Mouse (Mus musculus): ENCODE results near the gene Epn1. TPM values are rescaled to one million over a fixed set of nuclear protein-coding genes. Genes with fewer than 3 reads are reported as not detected.

The Epn1 gene
- polyA plus RNA-seq, 1 experiment from 2014 or later: 55.3 TPM

DNA sequence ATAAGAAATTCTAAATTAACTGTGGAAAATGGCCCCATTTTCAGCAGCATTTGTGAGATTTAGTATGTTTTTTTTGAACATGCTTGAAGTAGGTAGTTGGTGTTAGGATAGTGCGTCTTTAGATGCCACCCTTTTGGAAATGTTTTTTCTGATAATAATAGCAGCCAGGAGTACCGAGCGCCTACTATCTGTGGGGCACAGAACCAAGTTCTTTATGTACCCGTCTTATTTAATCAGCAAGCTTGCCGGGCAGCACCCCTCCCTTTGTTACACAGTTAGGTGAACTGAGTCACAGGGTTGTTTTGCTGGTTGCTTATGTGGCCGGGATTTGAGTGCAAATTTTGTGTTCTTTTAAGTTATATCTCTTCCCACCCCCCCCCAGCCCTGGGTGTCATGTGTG lies 1.2 kb downstream of the Epn1 start:
- H3K36me3 ChIP-seq (ENCODE audit: control insufficient read depth, insufficient read depth, low read length): peaks cover 10% of the 10 kb centered on the region
- H3K9ac ChIP-seq (ENCODE audit: low read depth, low read length): 0 out of 2 replicates have a peak overlapping the region, but pooled peaks have one; percentile 15
- no peak overlapping the region for H3K27ac ChIP-seq (ENCODE audit: low read depth, low read length)
- H3K4me3 ChIP-seq (ENCODE audit: low read depth, low read length): peak overlapping the region; percentile 99
- no peak for DNase-seq (ENCODE audit: low spot score)
- H3K4me2 ChIP-seq (replicated peaks; ENCODE audit: low read depth, low read length): peak overlapping the region; percentile 84
- ATAC-seq (ENCODE audit: low FRiP score): no peak
- 76% methylated on average over 6 of the region's 6 CpGs for WGBS
- H3K27me3 ChIP-seq (ENCODE audit: control insufficient read depth, insufficient read depth, low read length): no peaks in the 10 kb centered on the region
- no peaks in the 10 kb centered on the region for H3K4me1 ChIP-seq (replicated peaks; ENCODE audit: control insufficient read depth, insufficient read depth, low read length)
- no peaks in the 10 kb centered on the region for H3K9me3 ChIP-seq (ENCODE audit: control insufficient read depth, low read length)

DNA sequence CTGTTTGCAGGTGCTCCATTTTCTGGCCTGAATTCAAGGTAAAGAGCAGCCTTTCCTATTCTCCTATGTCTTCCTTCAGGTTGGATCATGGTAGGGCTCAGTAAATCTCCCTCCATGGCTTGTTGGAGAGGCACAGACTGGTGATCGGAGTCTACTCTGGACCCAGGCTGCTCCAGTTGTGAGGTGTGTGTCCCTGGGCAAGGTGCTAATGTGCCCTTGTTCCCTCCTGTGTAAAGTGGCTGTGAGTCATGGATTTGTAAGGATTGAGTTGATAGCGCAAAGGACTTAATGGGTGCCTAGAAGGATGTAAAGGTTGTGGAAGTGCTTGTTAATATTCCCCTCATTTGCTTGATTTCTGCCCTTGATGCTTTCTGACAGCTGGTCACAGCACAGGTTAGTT lies 1.9 kb downstream of the Epn1 start:
- peaks cover 5% of the 10 kb centered on the region; the same call in 1 of the 2 replicates for H3K36me3 ChIP-seq (ENCODE audit: control insufficient read depth, insufficient read depth, low read length)
- no peak overlapping the region; the same call in 1 of the 2 replicates for H3K4me3 ChIP-seq (ENCODE audit: low read depth, low read length)
- H3K4me2 ChIP-seq (replicated peaks; ENCODE audit: low read depth, low read length): no peak overlapping the region
- no peak overlapping the region for H3K9ac ChIP-seq (ENCODE audit: low read depth, low read length)
- H3K4me1 ChIP-seq (replicated peaks; ENCODE audit: control insufficient read depth, insufficient read depth, low read length): no peaks in the 10 kb centered on the region
- ATAC-seq (ENCODE audit: low FRiP score) (no peak), DNase-seq (ENCODE audit: low spot score) (no peak)
- no peaks in the 10 kb centered on the region for H3K27me3 ChIP-seq (ENCODE audit: control insufficient read depth, insufficient read depth, low read length)
- no peaks in the 10 kb centered on the region for H3K9me3 ChIP-seq (ENCODE audit: control insufficient read depth, low read length)
- WGBS: 95% methylated on average over 2 of the region's 2 CpGs
- no peak overlapping the region for H3K27ac ChIP-seq (ENCODE audit: low read depth, low read length)

DNA sequence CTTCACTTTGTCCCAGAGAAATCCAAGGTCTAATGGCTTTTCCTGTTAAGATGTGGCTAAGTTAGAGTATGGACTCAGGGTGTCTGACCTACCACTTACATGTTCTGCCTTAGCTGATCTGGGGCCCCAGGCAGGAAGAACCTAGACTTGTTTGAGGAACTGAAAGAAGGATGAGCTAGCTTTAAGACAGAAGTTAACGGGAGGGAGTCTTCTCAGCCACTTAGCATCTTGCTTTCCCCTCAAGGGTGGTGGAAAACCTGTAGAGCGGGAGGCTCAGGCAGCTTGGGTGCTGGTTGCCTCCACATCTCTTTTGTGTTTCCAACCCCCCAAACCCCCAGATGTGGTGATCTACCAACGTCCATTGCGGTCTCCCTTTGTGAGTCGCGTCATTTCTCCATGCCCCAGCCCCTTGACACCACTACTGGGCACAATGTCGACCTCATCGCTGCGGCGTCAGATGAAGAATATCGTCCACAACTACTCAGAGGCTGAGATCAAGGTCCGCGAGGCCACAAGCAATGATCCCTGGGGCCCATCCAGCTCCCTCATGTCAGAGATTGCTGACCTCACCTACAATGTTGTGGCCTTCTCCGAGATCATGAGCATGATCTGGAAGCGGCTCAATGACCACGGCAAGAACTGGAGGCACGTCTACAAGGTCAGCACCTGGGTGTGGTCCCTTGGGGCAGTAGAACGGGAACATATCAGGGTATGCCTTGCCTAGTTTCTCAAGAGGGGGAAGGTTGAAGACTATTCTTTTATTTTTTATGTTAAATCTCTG lies 3.5 kb downstream of the Epn1 start:
- H3K36me3 ChIP-seq (ENCODE audit: control insufficient read depth, insufficient read depth, low read length): peaks cover 5% of the 10 kb centered on the region; the same call in 1 of the 2 replicates

DNA sequence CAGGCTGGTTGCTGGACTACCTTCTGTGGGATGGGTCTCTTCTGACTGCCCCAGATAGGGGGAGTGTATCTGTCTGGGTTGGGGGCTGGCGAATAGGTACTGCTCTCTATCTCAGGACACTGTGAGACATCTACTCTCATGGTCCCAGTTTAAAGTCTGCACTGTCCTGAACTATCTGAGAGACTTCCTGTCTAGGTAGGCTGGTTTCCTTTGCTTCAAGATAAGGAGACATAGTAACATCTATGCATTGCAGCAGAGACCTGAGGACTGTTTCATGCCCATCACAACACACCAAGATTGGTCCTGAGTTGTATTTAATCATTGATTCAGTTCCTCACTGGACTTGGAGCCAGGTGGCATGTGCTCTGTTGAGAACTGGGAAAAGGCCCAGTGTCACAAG lies 5.5 kb downstream of the Epn1 start:
- Histone ChIP-seq H3K4me3 (ENCODE audit: low read depth, low read length) (no peak overlapping the region), H3K27ac (ENCODE audit: low read depth, low read length) (no peak overlapping the region), H3K9me3 (ENCODE audit: control insufficient read depth, low read length) (no peaks in the 10 kb centered on the region), H3K9ac (ENCODE audit: low read depth, low read length) (no peak overlapping the region), H3K4me1 (replicated peaks; ENCODE audit: control insufficient read depth, insufficient read depth, low read length) (no peaks in the 10 kb centered on the region), H3K4me2 (replicated peaks; ENCODE audit: low read depth, low read length) (no peak overlapping the region), H3K36me3 (ENCODE audit: control insufficient read depth, insufficient read depth, low read length) (peaks cover 3% of the 10 kb centered on the region; the same call in 1 of the 2 replicates), H3K27me3 (ENCODE audit: control insufficient read depth, insufficient read depth, low read length) (no peaks in the 10 kb centered on the region)
- ATAC-seq (ENCODE audit: low FRiP score) (no peak), DNase-seq (ENCODE audit: low spot score) (no peak)
- WGBS: 100% methylated on average over 1 of the region's 1 CpGs

More for the DNA sequence above, 3.5 kb downstream of the Epn1 start:
- 95% methylated on average over 18 of the region's 18 CpGs for WGBS
- Histone ChIP-seq H3K4me1 (replicated peaks; ENCODE audit: control insufficient read depth, insufficient read depth, low read length) (no peaks in the 10 kb centered on the region), H3K9me3 (ENCODE audit: control insufficient read depth, low read length) (no peaks in the 10 kb centered on the region), H3K27ac (ENCODE audit: low read depth, low read length) (no peak overlapping the region), H3K4me3 (ENCODE audit: low read depth, low read length) (no peak overlapping the region), H3K9ac (ENCODE audit: low read depth, low read length) (no peak overlapping the region), H3K27me3 (ENCODE audit: control insufficient read depth, insufficient read depth, low read length) (no peaks in the 10 kb centered on the region), H3K4me2 (replicated peaks; ENCODE audit: low read depth, low read length) (no peak overlapping the region)
- DNase-seq (ENCODE audit: low spot score) (no peak), ATAC-seq (ENCODE audit: low FRiP score) (no peak)

DNA sequence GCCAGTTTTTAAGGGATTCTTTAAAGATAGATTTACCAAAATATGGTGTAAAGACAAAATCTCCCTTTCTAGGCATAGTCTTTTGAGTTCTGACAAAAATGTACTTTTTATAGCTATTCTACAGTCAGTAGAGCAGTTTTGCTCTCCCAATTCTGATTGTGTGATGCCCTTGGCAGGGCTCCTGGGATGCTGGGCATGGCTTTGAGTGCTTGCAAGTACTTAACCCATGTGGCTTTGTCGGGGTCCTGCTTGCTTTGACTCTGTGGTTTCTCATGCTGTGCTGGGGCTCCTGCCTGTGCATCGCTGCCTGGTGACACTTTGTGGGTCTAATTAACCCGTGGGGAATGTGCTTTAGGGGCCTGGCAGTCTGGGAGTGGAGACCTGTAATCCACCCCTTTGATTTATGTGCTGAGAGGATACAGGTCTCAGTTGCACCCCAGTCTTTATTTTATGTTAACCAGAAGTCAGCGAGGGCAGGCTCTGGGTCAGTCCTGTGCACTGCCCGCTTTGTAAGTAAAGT lies 6.9 kb downstream of the Epn1 start:
- 85% methylated on average over 5 of the region's 5 CpGs for WGBS
- Histone ChIP-seq H3K4me2 (replicated peaks; ENCODE audit: low read depth, low read length) (no peak overlapping the region), H3K4me1 (replicated peaks; ENCODE audit: control insufficient read depth, insufficient read depth, low read length) (no peaks in the 10 kb centered on the region), H3K9ac (ENCODE audit: low read depth, low read length) (no peak overlapping the region), H3K36me3 (ENCODE audit: control insufficient read depth, insufficient read depth, low read length) (peaks cover 2% of the 10 kb centered on the region; the same call in 1 of the 2 replicates), H3K4me3 (ENCODE audit: low read depth, low read length) (no peak overlapping the region), H3K9me3 (ENCODE audit: control insufficient read depth, low read length) (no peaks in the 10 kb centered on the region), H3K27ac (ENCODE audit: low read depth, low read length) (no peak overlapping the region), H3K27me3 (ENCODE audit: control insufficient read depth, insufficient read depth, low read length) (no peaks in the 10 kb centered on the region)
- ATAC-seq (ENCODE audit: low FRiP score) (no peak), DNase-seq (ENCODE audit: low spot score) (no peak)

DNA sequence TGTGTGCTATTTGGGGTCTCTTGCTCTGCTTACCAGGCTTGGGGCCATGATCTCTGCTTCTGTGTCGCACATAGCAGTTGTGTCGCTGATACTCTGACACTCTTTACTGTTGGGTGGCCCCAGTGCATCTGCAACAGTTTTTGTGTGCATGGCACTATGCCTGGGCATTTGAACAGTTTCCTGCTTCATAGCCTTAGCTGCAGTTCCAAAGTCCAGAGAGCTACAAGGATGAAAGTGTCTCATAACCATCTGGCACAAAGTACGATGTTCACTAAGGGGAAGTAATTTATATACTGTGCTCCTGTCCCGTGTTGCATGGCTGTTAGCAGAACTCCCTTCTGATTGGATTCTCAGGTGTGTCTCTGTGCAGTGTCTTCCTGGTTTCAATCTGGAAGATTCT lies 7.9 kb downstream of the Epn1 start:
- Histone ChIP-seq H3K36me3 (ENCODE audit: control insufficient read depth, insufficient read depth, low read length) (no peaks in the 10 kb centered on the region), H3K27ac (ENCODE audit: low read depth, low read length) (no peak overlapping the region), H3K9ac (ENCODE audit: low read depth, low read length) (no peak overlapping the region), H3K4me3 (ENCODE audit: low read depth, low read length) (no peak overlapping the region), H3K27me3 (ENCODE audit: control insufficient read depth, insufficient read depth, low read length) (no peaks in the 10 kb centered on the region), H3K4me2 (replicated peaks; ENCODE audit: low read depth, low read length) (no peak overlapping the region), H3K4me1 (replicated peaks; ENCODE audit: control insufficient read depth, insufficient read depth, low read length) (no peaks in the 10 kb centered on the region), H3K9me3 (ENCODE audit: control insufficient read depth, low read length) (no peaks in the 10 kb centered on the region)
- ATAC-seq (ENCODE audit: low FRiP score) (no peak), DNase-seq (ENCODE audit: low spot score) (no peak)
- 93% methylated on average over 4 of the region's 4 CpGs for WGBS

DNA sequence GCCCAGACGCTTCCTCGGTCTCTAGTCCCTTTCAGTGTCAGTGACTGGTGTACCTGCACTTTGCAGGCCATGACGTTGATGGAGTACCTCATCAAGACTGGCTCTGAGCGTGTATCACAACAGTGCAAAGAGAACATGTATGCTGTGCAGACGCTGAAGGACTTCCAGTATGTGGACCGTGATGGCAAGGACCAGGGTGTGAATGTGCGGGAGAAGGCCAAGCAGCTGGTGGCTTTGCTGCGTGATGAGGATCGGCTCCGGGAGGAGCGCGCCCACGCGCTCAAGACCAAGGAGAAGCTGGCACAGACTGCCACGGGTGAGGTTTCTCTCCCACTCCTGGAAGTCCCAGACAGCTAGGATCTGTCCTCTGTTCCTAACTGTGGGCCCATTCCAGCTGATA lies 9.8 kb downstream of the Epn1 start:
- H3K36me3 ChIP-seq (ENCODE audit: control insufficient read depth, insufficient read depth, low read length): peaks cover under 1% of the 10 kb centered on the region; the same call in 1 of the 2 replicates
- ATAC-seq (ENCODE audit: low FRiP score) (no peak), DNase-seq (ENCODE audit: low spot score) (no peak)
- H3K27me3 ChIP-seq (ENCODE audit: control insufficient read depth, insufficient read depth, low read length): no peaks in the 10 kb centered on the region
- H3K4me1 ChIP-seq (replicated peaks; ENCODE audit: control insufficient read depth, insufficient read depth, low read length): no peaks in the 10 kb centered on the region
- no peak overlapping the region for H3K27ac ChIP-seq (ENCODE audit: low read depth, low read length)
- no peaks in the 10 kb centered on the region for H3K9me3 ChIP-seq (ENCODE audit: control insufficient read depth, low read length)
- WGBS: 88% methylated on average over 15 of the region's 15 CpGs
- H3K9ac ChIP-seq (ENCODE audit: low read depth, low read length): no peak overlapping the region
- no peak overlapping the region for H3K4me3 ChIP-seq (ENCODE audit: low read depth, low read length)
- no peak overlapping the region for H3K4me2 ChIP-seq (replicated peaks; ENCODE audit: low read depth, low read length)

DNA sequence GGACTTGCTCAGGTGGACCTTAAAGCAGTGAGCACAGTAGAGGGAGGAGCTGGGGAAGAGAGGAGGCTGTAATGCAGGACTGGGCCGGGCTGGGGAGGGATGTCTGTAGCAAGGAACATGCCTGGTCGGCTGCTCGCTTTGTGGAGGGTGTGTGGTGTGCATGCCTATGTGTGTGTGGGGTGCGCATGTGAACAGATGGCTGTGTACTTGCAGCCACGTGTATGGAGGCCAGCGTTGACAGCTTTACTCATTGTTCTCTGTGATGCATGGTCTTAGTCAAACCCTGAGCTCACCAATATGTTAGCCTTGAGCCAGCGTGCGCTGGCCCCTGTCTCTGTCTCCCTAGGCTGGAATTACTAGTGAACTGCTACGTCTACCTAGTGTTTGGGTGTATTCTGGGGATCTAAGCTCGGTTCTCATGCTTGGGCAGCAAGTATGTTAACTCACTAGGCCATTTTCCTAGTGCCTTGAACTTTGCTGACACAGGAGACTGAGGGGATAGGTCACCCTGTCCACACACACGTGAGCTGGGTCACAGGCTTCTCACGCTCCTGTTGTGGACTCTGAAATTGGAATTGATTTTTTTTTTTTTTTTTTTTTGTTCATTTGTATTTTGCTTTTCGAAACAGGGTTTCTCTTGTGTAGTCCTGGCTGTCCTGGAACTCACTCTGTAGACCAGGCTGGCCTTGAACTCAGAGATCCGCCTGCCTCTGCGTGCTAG lies 11.1 kb downstream of the Epn1 start:
- peaks cover 11% of the 10 kb centered on the region; the same call in 1 of the 2 replicates for H3K36me3 ChIP-seq (ENCODE audit: control insufficient read depth, insufficient read depth, low read length)
- no peaks in the 10 kb centered on the region for H3K9me3 ChIP-seq (ENCODE audit: control insufficient read depth, low read length)
- no peaks in the 10 kb centered on the region for H3K4me1 ChIP-seq (replicated peaks; ENCODE audit: control insufficient read depth, insufficient read depth, low read length)
- H3K27ac ChIP-seq (ENCODE audit: low read depth, low read length): no peak overlapping the region
- no peak overlapping the region for H3K9ac ChIP-seq (ENCODE audit: low read depth, low read length)
- 92% methylated on average over 15 of the region's 15 CpGs for WGBS
- no peaks in the 10 kb centered on the region for H3K27me3 ChIP-seq (ENCODE audit: control insufficient read depth, insufficient read depth, low read length)
- DNase-seq (ENCODE audit: low spot score) (no peak), ATAC-seq (ENCODE audit: low FRiP score) (no peak)
- H3K4me2 ChIP-seq (replicated peaks; ENCODE audit: low read depth, low read length): no peak overlapping the region
- no peak overlapping the region for H3K4me3 ChIP-seq (ENCODE audit: low read depth, low read length)
